Mouse (Mus musculus): ENCODE results near the gene Mcf2l. TPM values are rescaled to one million over a fixed set of nuclear protein-coding genes. Genes with fewer than 3 reads are reported as not detected.

The Mcf2l gene
- polyA plus RNA-seq, 1 experiment from 2014 or later: 97.0 TPM

- Histone ChIP-seq H3K4me1 (peaks cover 22% of the 10 kb centered on the region), H3K4me3 (no peak overlapping the region), H3K9me3 (no peaks in the 10 kb centered on the region), H3K27me3 (replicated peaks) (no peaks in the 10 kb centered on the region), H3K9ac (no peak overlapping the region), H3K36me3 (peaks cover 32% of the 10 kb centered on the region), H3K27ac (no peak overlapping the region), H3K4me2 (replicated peaks) (no peak overlapping the region)
- no peak for ATAC-seq (ENCODE audit: low FRiP score, low read depth)
- 68% methylated on average over 2 of the region's 2 CpGs for WGBS
Measured at GRCm38 (mm10) chr8:12961211-12961610, 87.6 kb downstream of the Mcf2l start.

GRCm38 (mm10) chr8:12961821-12962534 is 88.4 kb downstream of the Mcf2l start:
- 76% methylated on average over 8 of the region's 8 CpGs for WGBS
- no peak overlapping the region for H3K27ac ChIP-seq

GRCm38 (mm10) chr8:12962541-12963380 is 89.2 kb downstream of the Mcf2l start:
- H3K27me3 ChIP-seq (replicated peaks): no peaks in the 10 kb centered on the region
- no peak for ATAC-seq (ENCODE audit: low FRiP score, low read depth)
- no peak overlapping the region for H3K9ac ChIP-seq
- WGBS: 67% methylated on average over 13 of the region's 13 CpGs
- H3K4me1 ChIP-seq: peaks cover 13% of the 10 kb centered on the region; the same call in 1 of the 2 replicates
- H3K9me3 ChIP-seq: no peaks in the 10 kb centered on the region
- H3K36me3 ChIP-seq: peaks cover 34% of the 10 kb centered on the region
- H3K4me2 ChIP-seq (replicated peaks): no peak overlapping the region
- H3K27ac ChIP-seq: no peak overlapping the region
- H3K4me3 ChIP-seq: no peak overlapping the region

More at GRCm38 (mm10) chr8:12961821-12962534, 88.4 kb downstream of the Mcf2l start:
- peaks cover 21% of the 10 kb centered on the region for H3K4me1 ChIP-seq
- no peak overlapping the region for H3K9ac ChIP-seq
- ATAC-seq (ENCODE audit: low FRiP score, low read depth): no peak
- no peaks in the 10 kb centered on the region for H3K27me3 ChIP-seq (replicated peaks)
- no peak overlapping the region for H3K4me2 ChIP-seq (replicated peaks)
- no peak overlapping the region for H3K4me3 ChIP-seq
- H3K9me3 ChIP-seq: no peaks in the 10 kb centered on the region
- H3K36me3 ChIP-seq: peaks cover 34% of the 10 kb centered on the region

- Histone ChIP-seq H3K27ac (no peak overlapping the region), H3K4me1 (no peaks in the 10 kb centered on the region), H3K27me3 (replicated peaks) (no peaks in the 10 kb centered on the region), H3K36me3 (peaks cover 78% of the 10 kb centered on the region), H3K9ac (no peak overlapping the region), H3K4me3 (no peak overlapping the region), H3K9me3 (0 out of 2 replicates have a peak, but pooled peaks cover 1% of the 10 kb centered on the region), H3K4me2 (replicated peaks) (no peak overlapping the region)
- WGBS: 86% methylated on average over 11 of the region's 11 CpGs
- ATAC-seq (ENCODE audit: low FRiP score, low read depth): no peak
Measured at GRCm38 (mm10) chr8:12976290-12976689, 102.7 kb downstream of the Mcf2l start.

- 0 out of 2 replicates have a peak, but pooled peaks cover 5% of the 10 kb centered on the region for H3K9me3 ChIP-seq
- no peak overlapping the region for H3K4me3 ChIP-seq
- no peak for ATAC-seq (ENCODE audit: low FRiP score, low read depth)
- peaks cover 82% of the 10 kb centered on the region for H3K36me3 ChIP-seq
- H3K9ac ChIP-seq: no peak overlapping the region
- H3K27me3 ChIP-seq (replicated peaks): no peaks in the 10 kb centered on the region
- no peak overlapping the region for H3K27ac ChIP-seq
- H3K4me1 ChIP-seq: no peaks in the 10 kb centered on the region
- no peak overlapping the region for H3K4me2 ChIP-seq (replicated peaks)
- WGBS: 61% methylated on average over 5 of the region's 5 CpGs
Measured at GRCm38 (mm10) chr8:12976723-12977122, 103.1 kb downstream of the Mcf2l start.

- H3K9me3 ChIP-seq: 0 out of 2 replicates have a peak, but pooled peaks cover 5% of the 10 kb centered on the region
- H3K4me1 ChIP-seq: no peaks in the 10 kb centered on the region
- no peak overlapping the region for H3K9ac ChIP-seq
- 86% methylated on average over 12 of the region's 12 CpGs for WGBS
- H3K27ac ChIP-seq: no peak overlapping the region
- peaks cover 88% of the 10 kb centered on the region for H3K36me3 ChIP-seq
- no peak for ATAC-seq (ENCODE audit: low FRiP score, low read depth)
- H3K4me3 ChIP-seq: no peak overlapping the region
- H3K27me3 ChIP-seq (replicated peaks): no peaks in the 10 kb centered on the region
- H3K4me2 ChIP-seq (replicated peaks): no peak overlapping the region
Measured at GRCm38 (mm10) chr8:12977325-12977724, 103.7 kb downstream of the Mcf2l start.

GRCm38 (mm10) chr8:12978308-12978707 is 104.7 kb downstream of the Mcf2l start:
- Histone ChIP-seq H3K4me1 (no peaks in the 10 kb centered on the region), H3K36me3 (peaks cover 81% of the 10 kb centered on the region), H3K27ac (no peak overlapping the region), H3K9me3 (0 out of 2 replicates have a peak, but pooled peaks cover 5% of the 10 kb centered on the region), H3K4me3 (no peak overlapping the region), H3K4me2 (replicated peaks) (no peak overlapping the region), H3K9ac (no peak overlapping the region), H3K27me3 (replicated peaks) (no peaks in the 10 kb centered on the region)
- ATAC-seq (ENCODE audit: low FRiP score, low read depth): no peak
- 68% methylated on average over 2 of the region's 2 CpGs for WGBS

- Histone ChIP-seq H3K27ac (no peak overlapping the region), H3K4me2 (replicated peaks) (no peak overlapping the region), H3K4me3 (no peak overlapping the region), H3K9ac (no peak overlapping the region), H3K36me3 (peaks cover 77% of the 10 kb centered on the region), H3K9me3 (0 out of 2 replicates have a peak, but pooled peaks cover 5% of the 10 kb centered on the region), H3K4me1 (no peaks in the 10 kb centered on the region), H3K27me3 (replicated peaks) (no peaks in the 10 kb centered on the region)
- ATAC-seq (ENCODE audit: low FRiP score, low read depth): peak; percentile 49; the same call in 1 of the 2 replicates
- WGBS: 24% methylated on average over 5 of the region's 5 CpGs
Measured at GRCm38 (mm10) chr8:12978726-12979125, 105.1 kb downstream of the Mcf2l start.

GRCm38 (mm10) chr8:12983681-12984467 is 110.3 kb downstream of the Mcf2l start:
- H3K4me3 ChIP-seq: no peak overlapping the region
- ATAC-seq (ENCODE audit: low FRiP score, low read depth): no peak

GRCm38 (mm10) chr8:12984601-12985243 is 111.1 kb downstream of the Mcf2l start:
- no peak for ATAC-seq (ENCODE audit: low FRiP score, low read depth)
- Histone ChIP-seq H3K9me3 (0 out of 2 replicates have a peak, but pooled peaks cover 5% of the 10 kb centered on the region), H3K9ac (no peak overlapping the region), H3K27me3 (replicated peaks) (no peaks in the 10 kb centered on the region), H3K4me3 (no peak overlapping the region), H3K27ac (no peak overlapping the region), H3K4me1 (0 out of 2 replicates have a peak, but pooled peaks cover 3% of the 10 kb centered on the region), H3K36me3 (peaks cover 53% of the 10 kb centered on the region), H3K4me2 (replicated peaks) (no peak overlapping the region)
- 91% methylated on average over 17 of the region's 17 CpGs for WGBS

More at GRCm38 (mm10) chr8:12983681-12984467, 110.3 kb downstream of the Mcf2l start:
- Histone ChIP-seq H3K4me2 (replicated peaks) (no peak overlapping the region), H3K9me3 (0 out of 2 replicates have a peak, but pooled peaks cover 5% of the 10 kb centered on the region), H3K9ac (no peak overlapping the region), H3K36me3 (peaks cover 62% of the 10 kb centered on the region), H3K27me3 (replicated peaks) (no peaks in the 10 kb centered on the region), H3K27ac (no peak overlapping the region), H3K4me1 (0 out of 2 replicates have a peak, but pooled peaks cover 3% of the 10 kb centered on the region)
- WGBS: 85% methylated on average over 18 of the region's 18 CpGs

- Histone ChIP-seq H3K4me1 (0 out of 2 replicates have a peak, but pooled peaks cover 3% of the 10 kb centered on the region), H3K4me2 (replicated peaks) (no peak overlapping the region), H3K4me3 (no peak overlapping the region), H3K9ac (no peak overlapping the region), H3K27me3 (replicated peaks) (no peaks in the 10 kb centered on the region), H3K9me3 (0 out of 2 replicates have a peak, but pooled peaks cover 5% of the 10 kb centered on the region), H3K27ac (no peak overlapping the region), H3K36me3 (peaks cover 50% of the 10 kb centered on the region)
- WGBS: 93% methylated on average over 13 of the region's 13 CpGs
- ATAC-seq (ENCODE audit: low FRiP score, low read depth): no peak
Measured at GRCm38 (mm10) chr8:12985259-12985658, 111.7 kb downstream of the Mcf2l start.
